Mouse (Mus musculus) forebrain, embryonic 16.5 days (tissue): ENCODE results near the gene Uri1. TPM values are rescaled to one million over a fixed set of nuclear protein-coding genes. Genes with fewer than 3 reads are reported as not detected.

Experiments used
- ATAC-seq: fragments of 200-750 bp; cut with Nextera tagmentation; 2 replicates; pipeline ENCODE4 v1.8.0; 2017; ENCODE audit warnings: mild to moderate bottlenecking, moderate library complexity
- H3K27ac ChIP-seq: fragments of 300-500 bp; sonication (generic); 2 replicates; pipeline ENCODE4 v1.5.1; 2014; ENCODE audit warnings: low read length, control low read depth
- H3K27me3 ChIP-seq: fragments of 300-500 bp; sonication (generic); replicated peaks from 2 replicates; pipeline ENCODE4 v1.6.1; 2014; ENCODE audit warnings: low read length; ENCODE audit not compliant: control insufficient read depth, insufficient read depth
- H3K36me3 ChIP-seq: fragments of 300-500 bp; sonication (generic); 2 replicates; pipeline ENCODE4 v1.6.1; 2014; ENCODE audit not compliant: control insufficient read depth, insufficient read depth
- H3K4me1 ChIP-seq: fragments of 300-500 bp; sonication (generic); replicated peaks from 2 replicates; pipeline ENCODE4 v1.6.1; 2014; ENCODE audit warnings: low read length; ENCODE audit not compliant: control insufficient read depth, insufficient read depth
- H3K4me2 ChIP-seq: fragments of 300-500 bp; sonication (generic); 2 replicates; pipeline ENCODE4 v1.6.1; 2014; ENCODE audit warnings: mild to moderate bottlenecking, low read length, control low read depth
- H3K4me3 ChIP-seq: fragments of 300-500 bp; sonication (generic); replicated peaks from 2 replicates; pipeline ENCODE4 v1.5.1; 2014; ENCODE audit warnings: mild to moderate bottlenecking, low read length, control low read depth
- H3K9ac ChIP-seq: fragments of 300-500 bp; sonication (generic); replicated peaks from 2 replicates; pipeline ENCODE4 v1.6.1; 2014; ENCODE audit warnings: low read depth, low read length, control low read depth
- H3K9me3 ChIP-seq: fragments of 300-500 bp; sonication (generic); 2 replicates; pipeline ENCODE4 v1.6.1; 2016; ENCODE audit warnings: low read length; ENCODE audit not compliant: control insufficient read depth
- WGBS: fragments of 180-500 bp; shearing (Covaris S2); extraction: QIAGEN DNeasy Blood & Tissue Kit; methylation state at CpG from one replicate; pipeline ENCODE4 v1.1.7; 2014; 5-methylcytosine and 5-hydroxymethylcytosine counted together
- polyA plus RNA-seq: library from polyadenylated mRNA; unstranded; fragments of >200 nt; fragmentation: Nextera tagmentation; extraction: Ambion mirVana; gene quantifications from 2 replicates; pipeline ENCODE4 v1.2.1, GENCODE M21; 2015

Uri1 gene
- polyA plus RNA-seq, 1 experiment from 2014 or later: 35.9 TPM

DNA sequence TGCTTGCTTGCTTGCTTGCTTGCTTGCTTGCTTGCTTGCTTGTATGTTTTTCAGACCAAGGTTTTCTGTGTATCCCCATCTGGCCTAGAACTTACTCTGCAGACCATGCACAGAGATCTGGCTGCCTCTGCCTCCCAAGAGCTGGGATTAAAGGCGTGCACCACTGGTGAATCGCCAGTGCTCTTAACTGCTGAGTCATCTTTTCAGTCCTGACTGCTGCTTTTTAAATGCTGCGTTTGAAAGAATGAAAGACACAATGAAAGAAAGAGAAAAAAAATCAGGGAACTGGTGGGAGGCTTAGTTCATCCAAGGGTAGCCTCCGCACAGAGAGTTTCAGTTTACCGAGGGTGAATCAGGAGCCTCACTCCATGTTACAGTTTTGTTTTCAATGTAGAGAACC lies 23.9 kb upstream of the Uri1 start:
- Histone ChIP-seq H3K4me2 (no peak overlapping the region), H3K36me3 (no peaks in the 10 kb centered on the region), H3K4me3 (no peak overlapping the region), H3K9ac (no peak overlapping the region), H3K4me1 (no peaks in the 10 kb centered on the region), H3K9me3 (no peaks in the 10 kb centered on the region), H3K27me3 (no peaks in the 10 kb centered on the region), H3K27ac (no peak overlapping the region)
- 52% methylated on average over 5 of the region's 5 CpGs for WGBS
- no peak for ATAC-seq

DNA sequence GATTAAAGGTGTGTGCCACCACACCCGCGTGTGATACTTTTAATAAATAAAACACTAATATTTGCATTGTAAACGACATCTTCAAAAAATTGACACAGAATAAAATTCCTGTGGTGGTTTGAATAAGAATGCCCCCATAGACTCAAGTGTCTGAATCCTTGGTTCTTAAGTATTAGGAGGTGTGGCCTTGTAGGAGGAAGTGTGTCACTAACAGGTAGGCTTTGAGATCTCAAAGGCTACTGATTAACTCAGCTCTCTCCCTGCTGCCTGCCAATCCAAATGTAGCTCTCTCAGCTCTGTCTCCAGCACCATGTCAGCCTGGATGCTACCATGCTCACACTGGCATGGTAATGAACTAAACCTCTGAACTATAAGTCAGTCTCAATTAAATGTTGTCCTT lies 17.9 kb upstream of the Uri1 start:
- no peak overlapping the region for H3K4me2 ChIP-seq
- no peaks in the 10 kb centered on the region for H3K4me1 ChIP-seq
- no peak overlapping the region for H3K4me3 ChIP-seq
- no peak overlapping the region for H3K9ac ChIP-seq
- H3K9me3 ChIP-seq: no peaks in the 10 kb centered on the region
- no peaks in the 10 kb centered on the region for H3K27me3 ChIP-seq
- no peaks in the 10 kb centered on the region for H3K36me3 ChIP-seq
- 88% methylated on average over 3 of the region's 3 CpGs for WGBS
- no peak overlapping the region for H3K27ac ChIP-seq
- no peak for ATAC-seq

DNA sequence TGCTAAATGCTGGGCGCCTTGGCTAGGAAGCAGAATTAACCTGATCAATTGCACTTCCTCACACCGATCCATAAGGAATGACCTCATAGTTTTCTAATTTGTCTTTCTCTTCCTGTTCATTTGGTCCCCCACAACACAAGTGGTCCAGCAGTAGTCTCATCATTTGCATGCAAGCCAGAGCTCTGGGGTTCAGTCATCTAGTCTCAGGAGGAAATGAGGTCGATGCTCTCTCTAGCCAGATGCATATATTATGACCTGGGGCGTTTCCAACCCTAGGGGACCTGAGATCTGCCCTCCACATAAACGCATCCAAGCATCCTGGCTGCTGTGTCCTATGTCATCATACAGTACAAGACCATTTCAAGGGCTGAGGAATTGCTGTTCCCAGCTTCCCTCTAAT lies 14.2 kb upstream of the Uri1 start:
- WGBS: 76% methylated on average over 5 of the region's 5 CpGs
- no peak overlapping the region for H3K4me3 ChIP-seq
- ATAC-seq: no peak

DNA sequence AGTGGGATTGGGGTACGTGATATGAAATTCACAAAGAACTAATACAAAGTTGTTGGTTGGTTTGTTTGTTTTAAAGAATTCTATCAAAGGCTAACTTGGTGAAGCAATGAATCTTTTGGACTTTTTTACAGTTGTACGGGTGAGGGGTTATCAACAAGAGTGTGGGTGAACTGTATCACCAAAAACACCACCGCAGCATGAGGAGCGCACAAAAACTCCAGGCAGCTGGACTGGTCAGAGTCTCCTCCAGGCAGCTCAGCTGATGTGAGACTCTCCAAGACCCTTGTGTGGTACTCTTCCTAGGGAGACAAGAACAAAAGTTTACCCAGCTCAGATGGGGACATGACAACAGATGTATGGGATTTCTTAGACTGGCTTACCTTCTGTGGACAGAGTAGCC lies 7.8 kb upstream of the Uri1 start:
- Histone ChIP-seq H3K36me3 (no peaks in the 10 kb centered on the region), H3K9ac (no peak overlapping the region), H3K4me2 (no peak overlapping the region), H3K9me3 (no peaks in the 10 kb centered on the region), H3K4me1 (no peaks in the 10 kb centered on the region), H3K27me3 (no peaks in the 10 kb centered on the region), H3K27ac (no peak overlapping the region), H3K4me3 (no peak overlapping the region)
- ATAC-seq: no peak
- 93% methylated on average over 4 of the region's 4 CpGs for WGBS

More for the DNA sequence above, 14.2 kb upstream of the Uri1 start:
- H3K36me3 ChIP-seq: no peaks in the 10 kb centered on the region
- no peaks in the 10 kb centered on the region for H3K4me1 ChIP-seq
- no peaks in the 10 kb centered on the region for H3K9me3 ChIP-seq
- H3K9ac ChIP-seq: no peak overlapping the region
- no peak overlapping the region for H3K4me2 ChIP-seq
- H3K27ac ChIP-seq: no peak overlapping the region
- H3K27me3 ChIP-seq: no peaks in the 10 kb centered on the region

DNA sequence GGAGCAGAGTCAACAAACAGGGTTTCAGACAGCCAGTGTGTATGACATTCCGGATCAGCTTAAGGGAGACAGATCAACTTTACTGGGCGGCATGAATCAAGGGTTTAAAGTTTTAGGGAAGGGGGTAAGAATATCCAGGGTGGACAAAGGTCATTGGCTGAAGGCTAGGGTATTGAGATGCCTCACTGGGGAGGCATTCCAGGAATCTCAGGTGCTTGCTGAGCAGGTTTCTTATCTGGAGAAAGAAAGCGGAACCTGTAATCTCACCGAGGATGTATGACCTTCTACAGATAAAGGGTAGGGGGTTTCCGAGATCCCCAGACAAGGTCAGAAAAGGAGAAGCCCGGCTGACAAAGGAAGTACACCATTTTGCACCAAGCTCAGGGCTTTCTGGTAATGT lies 7.3 kb upstream of the Uri1 start:
- no peaks in the 10 kb centered on the region for H3K27me3 ChIP-seq
- no peaks in the 10 kb centered on the region for H3K36me3 ChIP-seq
- H3K27ac ChIP-seq: no peak overlapping the region
- no peak overlapping the region for H3K4me2 ChIP-seq
- H3K9ac ChIP-seq: no peak overlapping the region
- H3K9me3 ChIP-seq: no peaks in the 10 kb centered on the region
- 35% methylated on average over 6 of the region's 6 CpGs for WGBS
- H3K4me1 ChIP-seq: no peaks in the 10 kb centered on the region
- ATAC-seq: no peak
- H3K4me3 ChIP-seq: no peak overlapping the region

DNA sequence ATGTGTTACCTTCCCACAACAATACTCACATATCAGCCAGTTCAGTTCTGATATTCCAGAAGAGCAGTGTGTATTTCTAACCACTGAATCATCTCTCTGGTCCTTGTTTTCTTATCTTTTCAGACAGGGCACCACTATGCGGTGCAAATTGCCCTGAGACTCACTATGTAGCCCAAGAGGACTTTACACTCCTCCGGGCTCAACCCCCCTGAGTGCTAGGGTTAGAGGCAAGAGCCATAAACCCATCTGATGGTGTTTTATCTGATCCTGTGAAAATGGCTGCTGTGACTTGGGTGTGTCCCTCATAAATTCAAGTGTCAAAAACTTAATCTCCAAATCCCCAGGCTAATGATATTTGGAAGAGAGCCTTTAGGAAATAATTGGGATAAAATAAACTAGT lies 6.6 kb upstream of the Uri1 start:
- Histone ChIP-seq H3K9ac (no peak overlapping the region), H3K27me3 (no peaks in the 10 kb centered on the region), H3K4me2 (no peak overlapping the region), H3K27ac (no peak overlapping the region), H3K4me1 (no peaks in the 10 kb centered on the region), H3K4me3 (no peak overlapping the region), H3K9me3 (no peaks in the 10 kb centered on the region), H3K36me3 (no peaks in the 10 kb centered on the region)
- WGBS: 84% methylated on average over 2 of the region's 2 CpGs
- no peak for ATAC-seq

DNA sequence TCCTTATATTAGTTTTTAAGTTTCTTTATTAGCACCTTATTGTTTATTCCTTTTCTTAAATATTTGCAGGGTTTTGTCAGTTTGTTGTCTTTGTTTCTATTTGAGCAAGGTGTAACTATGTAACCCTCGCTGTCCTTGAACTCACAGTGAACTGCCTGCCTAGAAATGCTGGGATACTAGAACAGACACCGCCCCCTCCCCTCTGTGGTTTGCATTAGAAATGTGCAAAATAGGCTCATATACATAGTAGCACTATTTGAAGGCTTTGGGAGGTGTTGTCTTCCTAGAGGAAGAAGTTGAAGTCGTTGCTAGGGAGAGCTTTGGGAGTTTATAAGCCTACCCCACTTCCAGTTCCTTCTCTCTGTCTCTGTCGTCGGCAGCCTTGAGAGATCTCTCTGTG lies 5.7 kb upstream of the Uri1 start:
- Histone ChIP-seq H3K4me1 (no peaks in the 10 kb centered on the region), H3K9me3 (no peaks in the 10 kb centered on the region), H3K27me3 (no peaks in the 10 kb centered on the region), H3K9ac (no peak overlapping the region), H3K4me2 (no peak overlapping the region), H3K4me3 (no peak overlapping the region), H3K36me3 (no peaks in the 10 kb centered on the region), H3K27ac (no peak overlapping the region)
- 68% methylated on average over 5 of the region's 5 CpGs for WGBS
- ATAC-seq: no peak

DNA sequence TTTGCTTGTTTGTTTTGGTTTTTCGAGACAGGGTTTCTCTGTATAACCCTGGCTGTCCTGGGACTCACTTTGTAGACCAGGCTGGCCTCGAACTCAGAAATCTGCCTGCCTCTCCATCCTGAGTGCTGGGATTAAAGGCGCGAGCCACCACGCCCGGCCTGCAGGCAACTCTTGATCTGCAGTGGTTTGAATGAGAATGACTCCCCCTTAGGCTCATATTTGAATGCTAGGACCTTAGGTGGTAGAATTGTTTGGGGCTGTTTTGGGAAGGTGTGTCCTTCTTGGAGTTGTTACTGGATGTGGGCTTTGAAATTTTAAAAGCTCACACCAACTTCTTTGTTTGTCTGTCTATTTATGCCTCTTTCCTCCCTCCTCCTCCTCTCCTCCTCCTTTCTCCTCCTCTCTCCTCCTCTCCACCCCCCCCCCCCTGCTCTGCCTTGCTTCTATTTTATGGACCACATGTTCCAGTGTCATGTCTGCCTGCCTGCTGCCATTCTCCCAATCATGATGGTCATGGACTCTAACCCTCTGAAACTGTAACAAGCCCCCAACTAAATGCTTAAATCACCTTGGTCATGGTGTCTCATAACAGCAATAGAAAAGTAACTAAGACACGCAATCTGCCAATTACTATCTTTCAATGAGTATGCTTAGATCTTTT lies 4.7 kb upstream of the Uri1 start:
- H3K9me3 ChIP-seq: no peaks in the 10 kb centered on the region
- no peaks in the 10 kb centered on the region for H3K36me3 ChIP-seq
- H3K9ac ChIP-seq: no peak overlapping the region
- H3K4me2 ChIP-seq: no peak overlapping the region
- no peaks in the 10 kb centered on the region for H3K4me1 ChIP-seq
- 80% methylated on average over 7 of the region's 7 CpGs for WGBS
- H3K4me3 ChIP-seq: no peak overlapping the region
- H3K27me3 ChIP-seq: no peaks in the 10 kb centered on the region
- ATAC-seq: no peak
- H3K27ac ChIP-seq: no peak overlapping the region

DNA sequence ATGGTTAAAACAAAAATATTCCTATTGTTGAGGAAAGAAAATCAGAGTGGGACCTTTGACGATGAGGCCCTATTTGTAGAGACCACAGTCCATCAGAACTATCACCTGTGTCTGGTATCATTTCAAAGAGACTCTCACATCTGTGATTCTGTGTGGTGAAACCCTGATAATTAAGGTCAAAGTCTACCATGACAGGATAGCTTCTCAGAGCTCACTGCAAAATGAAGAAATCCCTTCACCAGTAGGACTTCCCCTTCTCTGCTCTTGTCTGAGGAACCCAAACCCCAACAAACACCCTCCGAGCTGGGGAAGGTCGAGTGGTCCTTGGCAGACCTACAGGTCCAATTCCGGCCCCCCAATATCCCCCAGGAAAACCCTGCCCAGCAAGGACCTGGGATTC lies 1.5 kb upstream of the Uri1 start:
- Histone ChIP-seq H3K27me3 (no peaks in the 10 kb centered on the region), H3K36me3 (no peaks in the 10 kb centered on the region)
- 85% methylated on average over 4 of the region's 4 CpGs for WGBS

DNA sequence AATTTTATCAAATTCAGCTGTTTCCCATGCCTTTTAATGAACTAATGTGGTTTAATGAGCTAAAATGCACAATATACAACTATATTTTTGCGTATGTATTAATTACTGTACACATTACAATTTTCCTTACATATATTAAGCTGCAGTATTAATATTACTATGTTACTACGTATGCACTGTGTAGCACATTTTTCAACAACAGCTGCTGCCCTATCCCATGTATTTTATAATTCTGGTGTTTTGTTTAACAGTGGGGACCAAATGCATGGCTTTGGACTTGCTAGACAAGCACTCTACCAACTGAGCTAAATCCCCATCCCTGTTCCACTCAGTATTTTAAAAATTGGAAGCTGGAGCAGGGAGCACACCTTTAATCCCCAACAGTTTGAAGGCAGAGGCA lies 3.6 kb downstream of the Uri1 start:
- Histone ChIP-seq H3K27ac (peak overlapping the region; percentile 47; the same call in 1 of the 2 replicates), H3K4me1 (0 out of 2 replicates have a peak, but pooled peaks cover 2% of the 10 kb centered on the region), H3K36me3 (no peaks in the 10 kb centered on the region), H3K9me3 (no peaks in the 10 kb centered on the region), H3K9ac (peak overlapping the region; percentile 75), H3K4me3 (peak overlapping the region; percentile 96), H3K4me2 (peak overlapping the region; percentile 79), H3K27me3 (no peaks in the 10 kb centered on the region)
- WGBS: 36% methylated on average over 2 of the region's 2 CpGs
- ATAC-seq: peak; percentile 19; the same call in 1 of the 2 replicates

More for the DNA sequence above, 1.5 kb upstream of the Uri1 start:
- H3K4me1 ChIP-seq: no peaks in the 10 kb centered on the region
- no peaks in the 10 kb centered on the region for H3K9me3 ChIP-seq
- no peak overlapping the region for H3K4me3 ChIP-seq
- H3K27ac ChIP-seq: no peak overlapping the region
- no peak for ATAC-seq
- no peak overlapping the region for H3K4me2 ChIP-seq
- H3K9ac ChIP-seq: no peak overlapping the region
